Mouse (Mus musculus) forebrain, embryonic 14.5 days (tissue): Measurements from ENCODE around the gene Arsj. TPM values are rescaled to one million over a fixed set of nuclear protein-coding genes. Genes with fewer than 3 reads are reported as not detected.

Source experiments
- ATAC-seq: fragments of 200-750 bp; cut with Nextera tagmentation; 2 replicates; pipeline ENCODE4 v1.8.0; 2017; ENCODE audit warnings: mild to moderate bottlenecking, moderate library complexity
- DNase-seq: peaks from one replicate; pipeline ENCODE4 v3.0.0-alpha.2; 2015; ENCODE audit warnings: low spot score
- H3K27ac ChIP-seq: fragments of 300-500 bp; sonication (generic); 2 replicates; pipeline ENCODE4 v1.5.1; 2014; ENCODE audit warnings: low read depth, mild to moderate bottlenecking, control low read depth, low read length, moderate library complexity
- H3K27me3 ChIP-seq: fragments of 300-500 bp; sonication (generic); replicated peaks from 2 replicates; pipeline ENCODE4 v1.6.1; 2014; ENCODE audit warnings: low read length, control low read depth, mixed read lengths; ENCODE audit not compliant: control insufficient read depth, insufficient read depth
- H3K36me3 ChIP-seq: fragments of 300-500 bp; sonication (generic); 2 replicates; pipeline ENCODE4 v1.6.1; 2014; ENCODE audit warnings: low read length, control low read depth; ENCODE audit not compliant: control insufficient read depth, insufficient read depth
- H3K4me1 ChIP-seq: fragments of 300-500 bp; sonication (generic); 2 replicates; pipeline ENCODE4 v1.6.1; 2014; ENCODE audit warnings: antibody characterized with exemption, low read length, control low read depth; ENCODE audit not compliant: control insufficient read depth, insufficient read depth
- H3K4me2 ChIP-seq: fragments of 300-500 bp; sonication (generic); 2 replicates; pipeline ENCODE4 v1.6.1; 2014; ENCODE audit warnings: mild to moderate bottlenecking, control low read depth, low read length
- H3K4me3 ChIP-seq: fragments of 300-500 bp; sonication (generic); 2 replicates; pipeline ENCODE4 v1.5.1; 2014; ENCODE audit warnings: low read depth, low read length, control low read depth
- H3K9ac ChIP-seq: fragments of 300-500 bp; sonication (generic); 2 replicates; pipeline ENCODE4 v1.6.1; 2014; ENCODE audit warnings: mild to moderate bottlenecking, low read length, control low read depth, moderate library complexity
- H3K9me3 ChIP-seq: fragments of 300-500 bp; sonication (generic); replicated peaks from 2 replicates; pipeline ENCODE4 v1.6.1; 2016; ENCODE audit warnings: low read length, control low read depth, mixed read lengths; ENCODE audit not compliant: control insufficient read depth
- WGBS: fragments of 180-500 bp; shearing (Covaris S2); extraction: QIAGEN DNeasy Blood & Tissue Kit; methylation state at CpG from one replicate; pipeline ENCODE4 v1.1.7; 2014; 5-methylcytosine and 5-hydroxymethylcytosine counted together
- polyA plus RNA-seq: library from polyadenylated mRNA; unstranded; fragments of >200 nt; fragmentation: Nextera tagmentation; extraction: Ambion mirVana; gene quantifications from 2 replicates; pipeline ENCODE4 v1.2.1, GENCODE M21; 2014

Gene Arsj
- polyA plus RNA-seq, 1 experiment from 2014 or later: 0.11 TPM

GRCm38 (mm10) chr3:126397451-126397850 lies 34.0 kb downstream of the Arsj start:
- H3K4me3 ChIP-seq: no peak overlapping the region
- WGBS: 55% methylated on average over 2 of the region's 2 CpGs
- no peaks in the 10 kb centered on the region for H3K9me3 ChIP-seq
- ATAC-seq (no peak), DNase-seq (peak; percentile 34)
- no peaks in the 10 kb centered on the region for H3K36me3 ChIP-seq
- H3K27ac ChIP-seq: no peak overlapping the region
- H3K27me3 ChIP-seq: no peaks in the 10 kb centered on the region
- H3K4me2 ChIP-seq: no peak overlapping the region
- H3K4me1 ChIP-seq: no peaks in the 10 kb centered on the region; the same call in 1 of the 2 replicates
- H3K9ac ChIP-seq: no peak overlapping the region

DNA sequence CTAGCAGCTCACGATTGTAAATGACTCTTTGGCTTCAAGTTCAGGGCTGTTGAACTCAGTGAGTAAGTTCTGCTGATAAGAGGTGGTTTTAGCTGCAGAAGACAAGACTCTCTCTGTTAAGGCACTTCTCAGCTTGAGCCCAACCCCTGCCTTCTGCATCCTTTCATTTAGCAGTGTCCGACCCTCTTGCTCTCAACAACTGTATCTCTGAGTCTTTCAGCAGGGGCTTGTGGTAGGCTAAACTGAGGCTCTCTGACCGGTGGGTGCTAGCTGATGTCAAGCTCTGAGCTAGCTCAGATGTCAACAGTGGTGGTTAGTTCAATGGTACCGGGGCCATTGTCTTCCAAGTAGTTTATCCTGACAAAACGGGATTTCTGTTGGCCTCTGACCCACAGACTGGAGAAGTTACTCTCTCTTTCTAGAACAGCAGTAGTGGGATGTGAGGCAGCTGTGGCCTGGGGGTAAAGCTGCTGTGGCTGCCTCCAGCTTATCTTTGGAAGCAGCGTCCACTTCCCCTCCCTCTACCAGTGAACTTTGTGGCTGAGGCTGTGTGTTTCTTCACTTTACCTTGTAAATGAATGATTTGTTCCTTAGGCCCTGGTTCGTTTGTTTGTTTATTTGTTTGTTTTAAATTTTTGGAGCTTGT lies 34.6 kb downstream of the Arsj start:
- 78% methylated on average over 7 of the region's 7 CpGs for WGBS
- ATAC-seq: no peak
- H3K4me1 ChIP-seq: no peaks in the 10 kb centered on the region; the same call in 1 of the 2 replicates

GRCm38 (mm10) chr3:126400726-126401125 lies 37.2 kb downstream of the Arsj start:
- no peak overlapping the region for H3K9ac ChIP-seq
- H3K4me3 ChIP-seq: no peak overlapping the region
- 81% methylated on average over 4 of the region's 4 CpGs for WGBS
- no peak overlapping the region for H3K4me2 ChIP-seq
- ATAC-seq: no peak
- no peak for DNase-seq
- no peaks in the 10 kb centered on the region for H3K36me3 ChIP-seq
- no peaks in the 10 kb centered on the region; the same call in 1 of the 2 replicates for H3K4me1 ChIP-seq
- no peaks in the 10 kb centered on the region for H3K27me3 ChIP-seq
- no peaks in the 10 kb centered on the region for H3K9me3 ChIP-seq
- no peak overlapping the region for H3K27ac ChIP-seq

More for the DNA sequence above, 34.6 kb downstream of the Arsj start:
- no peaks in the 10 kb centered on the region for H3K36me3 ChIP-seq
- H3K27me3 ChIP-seq: no peaks in the 10 kb centered on the region
- no peaks in the 10 kb centered on the region for H3K9me3 ChIP-seq
- H3K4me3 ChIP-seq: no peak overlapping the region
- H3K9ac ChIP-seq: no peak overlapping the region
- DNase-seq: no peak
- no peak overlapping the region for H3K27ac ChIP-seq
- H3K4me2 ChIP-seq: no peak overlapping the region

DNA sequence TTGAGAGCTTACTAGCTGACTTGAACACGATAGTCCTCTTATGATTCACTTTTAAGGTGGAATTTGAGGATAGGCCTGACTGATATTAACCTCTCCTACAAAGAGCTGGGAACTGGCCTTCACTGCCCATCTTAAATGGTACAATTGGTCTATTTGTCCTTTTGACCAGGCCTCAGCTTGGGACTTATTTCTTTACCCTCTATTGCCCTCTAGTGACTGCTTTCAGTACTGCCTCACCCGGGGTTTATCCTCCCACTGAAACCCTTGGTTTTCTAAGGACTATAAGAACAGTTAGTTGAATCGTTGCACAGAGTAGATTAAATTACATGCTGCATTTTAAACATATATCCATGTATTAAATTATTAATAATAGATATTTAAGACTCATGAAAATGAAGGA lies 39.4 kb downstream of the Arsj start:
- H3K9ac ChIP-seq: no peak overlapping the region
- H3K4me2 ChIP-seq: no peak overlapping the region
- peak; percentile 70; the same call in 1 of the 2 replicates for ATAC-seq
- no peak overlapping the region for H3K4me3 ChIP-seq
- no peaks in the 10 kb centered on the region for H3K4me1 ChIP-seq
- no peaks in the 10 kb centered on the region for H3K27me3 ChIP-seq
- no peaks in the 10 kb centered on the region for H3K9me3 ChIP-seq
- H3K27ac ChIP-seq: no peak overlapping the region
- no peaks in the 10 kb centered on the region for H3K36me3 ChIP-seq
- peak; percentile 77 for DNase-seq
- 23% methylated on average over 3 of the region's 3 CpGs for WGBS

DNA sequence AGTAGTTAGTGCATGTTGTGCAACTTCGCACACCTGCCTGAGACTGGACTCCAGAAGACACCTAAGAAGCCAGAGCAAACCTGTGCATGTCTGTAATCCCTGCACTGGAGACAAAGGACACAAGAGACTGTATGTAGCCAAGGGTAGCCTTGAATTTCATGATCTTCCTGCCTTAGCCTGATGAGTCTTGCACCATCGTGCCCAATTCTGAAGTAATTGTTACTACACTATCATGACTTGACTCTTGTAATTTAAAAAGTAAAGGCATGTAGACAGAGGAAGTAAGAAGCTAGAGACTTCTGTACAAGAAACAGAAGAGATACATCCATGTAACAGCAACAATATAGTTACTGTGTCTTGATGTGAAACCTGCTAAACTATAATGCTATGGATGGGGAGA lies 40.7 kb downstream of the Arsj start:
- DNase-seq: no peak
- WGBS: 91% methylated on average over 2 of the region's 2 CpGs
- Histone ChIP-seq H3K27ac (no peak overlapping the region), H3K36me3 (no peaks in the 10 kb centered on the region), H3K27me3 (no peaks in the 10 kb centered on the region), H3K4me2 (no peak overlapping the region), H3K4me1 (no peaks in the 10 kb centered on the region), H3K4me3 (no peak overlapping the region), H3K9me3 (no peaks in the 10 kb centered on the region), H3K9ac (no peak overlapping the region)
- ATAC-seq: no peak

DNA sequence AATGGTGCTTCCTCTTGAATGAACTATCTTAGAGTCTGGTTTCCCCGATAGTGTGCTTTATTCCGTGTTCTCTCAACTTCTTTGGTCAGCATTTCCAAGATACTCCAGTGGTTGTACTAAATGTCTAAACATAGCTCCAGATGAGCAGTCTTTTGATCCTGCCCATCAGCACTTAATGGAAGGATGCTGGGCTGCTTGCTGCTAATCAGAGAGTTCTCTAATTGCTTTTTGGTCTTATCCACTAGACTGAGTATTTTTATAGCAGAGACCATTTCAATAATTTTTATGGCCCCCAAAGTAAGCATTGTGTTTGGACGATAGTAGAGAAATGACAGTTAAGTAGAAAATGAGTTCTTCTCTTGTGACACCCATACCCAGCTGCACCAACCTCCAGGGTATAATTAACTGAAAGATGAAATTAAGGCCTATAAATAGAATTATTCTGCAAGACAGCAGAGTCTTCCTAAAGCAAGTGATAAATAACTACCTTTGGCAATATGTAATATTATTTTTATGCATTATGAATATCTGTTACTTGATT lies 67.1 kb downstream of the Arsj start:
- H3K27me3 ChIP-seq: no peaks in the 10 kb centered on the region
- H3K4me1 ChIP-seq: no peaks in the 10 kb centered on the region
- no peak for ATAC-seq
- DNase-seq: no peak
- H3K4me2 ChIP-seq: no peak overlapping the region
- no peaks in the 10 kb centered on the region for H3K36me3 ChIP-seq
- H3K4me3 ChIP-seq: no peak overlapping the region
- H3K9ac ChIP-seq: no peak overlapping the region
- 87% methylated on average over 3 of the region's 3 CpGs for WGBS
- H3K9me3 ChIP-seq: no peaks in the 10 kb centered on the region
- H3K27ac ChIP-seq: no peak overlapping the region

GRCm38 (mm10) chr3:126439331-126439730 lies 75.8 kb downstream of the Arsj start:
- ATAC-seq: no peak
- no peaks in the 10 kb centered on the region for H3K4me1 ChIP-seq
- 87% methylated on average over 6 of the region's 6 CpGs for WGBS

DNA sequence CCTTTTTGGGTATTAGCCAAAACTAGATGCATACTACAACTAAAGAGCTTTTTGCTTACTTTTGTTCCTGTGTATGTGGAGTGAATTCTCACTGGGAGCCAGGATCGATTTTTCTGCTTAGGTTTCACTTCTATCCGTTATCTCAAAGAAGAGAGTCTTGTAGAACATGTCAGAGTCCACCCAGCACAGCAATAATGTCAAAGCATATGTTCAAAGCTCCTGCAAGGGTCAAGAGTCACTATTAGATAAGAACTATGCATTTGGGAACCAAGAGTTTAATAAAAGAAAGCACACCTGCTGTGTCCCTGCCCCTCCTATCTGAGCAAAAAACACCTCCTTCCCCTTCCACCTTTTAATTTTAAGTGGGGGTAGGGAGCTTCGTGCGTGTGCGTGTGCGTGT lies 85.6 kb downstream of the Arsj start:
- Histone ChIP-seq H3K4me3 (no peak overlapping the region), H3K4me1 (no peaks in the 10 kb centered on the region), H3K27me3 (no peaks in the 10 kb centered on the region), H3K27ac (no peak overlapping the region), H3K9me3 (no peaks in the 10 kb centered on the region), H3K36me3 (no peaks in the 10 kb centered on the region), H3K9ac (no peak overlapping the region), H3K4me2 (no peak overlapping the region)
- ATAC-seq: no peak
- no peak for DNase-seq
- whole genome bisulfite sequencing: 74% methylated on average over 6 of the region's 6 CpGs

More at GRCm38 (mm10) chr3:126439331-126439730, 75.8 kb downstream of the Arsj start:
- Histone ChIP-seq H3K4me3 (no peak overlapping the region), H3K9me3 (no peaks in the 10 kb centered on the region), H3K9ac (no peak overlapping the region), H3K27ac (no peak overlapping the region), H3K4me2 (no peak overlapping the region), H3K27me3 (no peaks in the 10 kb centered on the region), H3K36me3 (no peaks in the 10 kb centered on the region)
- no peak for DNase-seq

- ATAC-seq: no peak
- no peak for DNase-seq
- 52% methylated on average over 2 of the region's 2 CpGs for WGBS
Observed at GRCm38 (mm10) chr3:126449515-126449914, 86.0 kb downstream of the Arsj start.

More at GRCm38 (mm10) chr3:126449515-126449914, 86.0 kb downstream of the Arsj start:
- Histone ChIP-seq H3K36me3 (no peaks in the 10 kb centered on the region), H3K4me3 (no peak overlapping the region), H3K27ac (no peak overlapping the region), H3K4me1 (no peaks in the 10 kb centered on the region), H3K9me3 (no peaks in the 10 kb centered on the region), H3K27me3 (no peaks in the 10 kb centered on the region), H3K9ac (no peak overlapping the region), H3K4me2 (no peak overlapping the region)
